Comparison of ENCODE assay signal across 9 mouse cellular contexts in genomic region chr9:58275797-58276196, GRCm38 (mm10). TPM values are rescaled to one million over a fixed set of nuclear protein-coding genes. Genes with fewer than 3 reads are reported as not detected.
DNase-seq lines count a peak whose midpoint lies in the region; ATAC-seq lines count a peak whose summit lies in the region.
"Had no signal": no experiment of that assay in that cellular context is flagged by ENCODE, and none has a peak within 500 bp of the region (broad histone marks: within the 10 kb centered on the region; RNA-seq: fewer than 3 reads in every experiment).

No protein-coding gene starts in this region.

- H3K4me1 ChIP-seq in forebrain, embryonic 12.5 days, result 0 out of 2 replicates have a peak, but pooled peaks cover 7% of the 10 kb centered on the region
- H3K4me1 ChIP-seq in forebrain, embryonic 16.5 days (replicated peaks; ENCODE audit: control insufficient read depth, insufficient read depth, low read length), result peaks cover 12% of the 10 kb centered on the region
- H3K4me1 ChIP-seq in midbrain, embryonic 12.5 days, result peaks cover 12% of the 10 kb centered on the region
- H3K4me1 ChIP-seq in midbrain, embryonic 16.5 days (ENCODE audit: control insufficient read depth, insufficient read depth, low read length), result peaks cover 5% of the 10 kb centered on the region; the same call in 1 of the 2 replicates
- H3K4me1 ChIP-seq in intestine, embryonic 16.5 days (ENCODE audit: control insufficient read depth, insufficient read depth, low read length), result peaks cover 14% of the 10 kb centered on the region
- H3K4me1 ChIP-seq in stomach, embryonic 14.5 days (ENCODE audit: control insufficient read depth, insufficient read depth, low read length), result peaks cover 15% of the 10 kb centered on the region

- intact Hi-C loops in left cerebral cortex, postnatal 36 days (cut with DNase I), result no loop called here

- no peak overlapping the region for H3K4me3 ChIP-seq in forebrain, embryonic 12.5 days (replicated peaks)
- no peak overlapping the region for H3K4me3 ChIP-seq in forebrain, embryonic 16.5 days (replicated peaks; ENCODE audit: low read length)
- H3K4me3 ChIP-seq in midbrain, embryonic 12.5 days, result no peak overlapping the region
- H3K4me3 ChIP-seq in midbrain, embryonic 16.5 days (ENCODE audit: low read depth, low read length), result no peak overlapping the region
- no peak overlapping the region for H3K4me3 ChIP-seq in intestine, embryonic 16.5 days (ENCODE audit: low read length)
- no peak overlapping the region for H3K4me3 ChIP-seq in stomach, embryonic 14.5 days (ENCODE audit: low read depth, low read length)
- H3K4me3 ChIP-seq: hindbrain, embryonic 15.5 days had no signal

- DNase-seq in left cerebral cortex, postnatal 36 days (ENCODE audit: low spot score in 2 of 2), result no peak
- DNase-seq in urinary bladder, postnatal 4 days (ENCODE audit: low spot score in 2 of 2), result no peak

- H3K4me2 ChIP-seq in forebrain, embryonic 12.5 days, result no peak overlapping the region
- H3K4me2 ChIP-seq in forebrain, embryonic 16.5 days (ENCODE audit: low read length), result no peak overlapping the region
- no peak overlapping the region for H3K4me2 ChIP-seq in midbrain, embryonic 12.5 days (replicated peaks)
- no peak overlapping the region for H3K4me2 ChIP-seq in midbrain, embryonic 16.5 days (ENCODE audit: low read length)
- H3K4me2 ChIP-seq in intestine, embryonic 16.5 days (ENCODE audit: low read depth, low read length), result no peak overlapping the region
- H3K4me2 ChIP-seq in stomach, embryonic 14.5 days (replicated peaks; ENCODE audit: low read depth, low read length), result no peak overlapping the region
- H3K4me2 ChIP-seq: hindbrain, embryonic 15.5 days had no signal

- ATAC-seq in forebrain, embryonic 12.5 days (ENCODE audit: low FRiP score), result no peak
- no peak for ATAC-seq in forebrain, embryonic 16.5 days
- no peak for ATAC-seq in midbrain, embryonic 12.5 days (ENCODE audit: low FRiP score, low read depth)
- ATAC-seq in midbrain, embryonic 16.5 days, result no peak
- ATAC-seq in intestine, embryonic 16.5 days, result no peak
- ATAC-seq in stomach, embryonic 14.5 days (ENCODE audit: insufficient number of reproducible peaks, insufficient read depth, low FRiP score, low read depth), result no peak

- H3K27ac ChIP-seq in forebrain, embryonic 12.5 days, result peak overlapping the region; percentile 32; the same call in 1 of the 2 replicates
- no peak overlapping the region for H3K27ac ChIP-seq in forebrain, embryonic 16.5 days (ENCODE audit: low read length)
- no peak overlapping the region for H3K27ac ChIP-seq in midbrain, embryonic 12.5 days (replicated peaks)
- no peak overlapping the region for H3K27ac ChIP-seq in midbrain, embryonic 16.5 days (ENCODE audit: low read length)
- peak overlapping the region; percentile 65 for H3K27ac ChIP-seq in intestine, embryonic 16.5 days (ENCODE audit: low read length)
- H3K27ac ChIP-seq in stomach, embryonic 14.5 days (ENCODE audit: low read length), result peak overlapping the region; percentile 56; the same call in 1 of the 2 replicates
- H3K27ac ChIP-seq: hindbrain, embryonic 15.5 days had no signal

- H3K27me3 ChIP-seq in forebrain, embryonic 12.5 days, result no peaks in the 10 kb centered on the region
- no peaks in the 10 kb centered on the region for H3K27me3 ChIP-seq in forebrain, embryonic 16.5 days (replicated peaks; ENCODE audit: control insufficient read depth, insufficient read depth, low read length)
- H3K27me3 ChIP-seq in midbrain, embryonic 12.5 days, result no peaks in the 10 kb centered on the region
- H3K27me3 ChIP-seq in midbrain, embryonic 16.5 days (ENCODE audit: control insufficient read depth, insufficient read depth, low read depth, low read length), result no peaks in the 10 kb centered on the region
- no peaks in the 10 kb centered on the region for H3K27me3 ChIP-seq in intestine, embryonic 16.5 days (replicated peaks; ENCODE audit: control insufficient read depth, insufficient read depth, low read length)
- H3K27me3 ChIP-seq in stomach, embryonic 14.5 days (ENCODE audit: control insufficient read depth, insufficient read depth, low read length), result no peaks in the 10 kb centered on the region
- H3K27me3 ChIP-seq: hindbrain, embryonic 15.5 days had no signal

- H3K36me3 ChIP-seq in forebrain, embryonic 12.5 days (replicated peaks), result no peaks in the 10 kb centered on the region
- H3K36me3 ChIP-seq in forebrain, embryonic 16.5 days (ENCODE audit: control insufficient read depth, insufficient read depth), result no peaks in the 10 kb centered on the region
- H3K36me3 ChIP-seq in midbrain, embryonic 12.5 days, result no peaks in the 10 kb centered on the region
- no peaks in the 10 kb centered on the region for H3K36me3 ChIP-seq in midbrain, embryonic 16.5 days (ENCODE audit: control insufficient read depth, insufficient read depth, low read length)
- no peaks in the 10 kb centered on the region for H3K36me3 ChIP-seq in intestine, embryonic 16.5 days (ENCODE audit: control insufficient read depth, insufficient read depth, low read length)
- no peaks in the 10 kb centered on the region for H3K36me3 ChIP-seq in stomach, embryonic 14.5 days (ENCODE audit: control insufficient read depth, insufficient read depth, low read length)
- H3K36me3 ChIP-seq: hindbrain, embryonic 15.5 days had no signal

- H3K9ac ChIP-seq in forebrain, embryonic 12.5 days, result no peak overlapping the region
- H3K9ac ChIP-seq in forebrain, embryonic 16.5 days (replicated peaks; ENCODE audit: low read depth, low read length), result no peak overlapping the region
- H3K9ac ChIP-seq in midbrain, embryonic 12.5 days (replicated peaks), result 0 out of 2 replicates have a peak overlapping the region, but pooled peaks have one; percentile 15
- H3K9ac ChIP-seq in midbrain, embryonic 16.5 days (ENCODE audit: low read depth, low read length), result no peak overlapping the region
- peak overlapping the region; percentile 11; the same call in 1 of the 2 replicates for H3K9ac ChIP-seq in intestine, embryonic 16.5 days (ENCODE audit: low read depth, low read length)
- H3K9ac ChIP-seq in stomach, embryonic 14.5 days (replicated peaks; ENCODE audit: low read depth, low read length), result no peak overlapping the region
- H3K9ac ChIP-seq: hindbrain, embryonic 15.5 days had no signal

- WGBS in forebrain, embryonic 12.5 days, result 90% methylated on average over 3 of the region's 3 CpGs
- WGBS in forebrain, embryonic 16.5 days, result 95% methylated on average over 3 of the region's 3 CpGs
- 85% methylated on average over 3 of the region's 3 CpGs for WGBS in midbrain, embryonic 12.5 days
- 92% methylated on average over 3 of the region's 3 CpGs for WGBS in midbrain, embryonic 16.5 days
- WGBS in intestine, embryonic 16.5 days, result 80% methylated on average over 3 of the region's 3 CpGs
- WGBS in stomach, embryonic 14.5 days, result 77% methylated on average over 3 of the region's 3 CpGs

- H3K9me3 ChIP-seq in forebrain, embryonic 12.5 days, result no peaks in the 10 kb centered on the region
- H3K9me3 ChIP-seq in forebrain, embryonic 16.5 days (ENCODE audit: control insufficient read depth, low read length), result no peaks in the 10 kb centered on the region
- no peaks in the 10 kb centered on the region for H3K9me3 ChIP-seq in midbrain, embryonic 12.5 days
- H3K9me3 ChIP-seq in midbrain, embryonic 16.5 days (replicated peaks; ENCODE audit: control insufficient read depth, low read length, poor library complexity, severe bottlenecking), result no peaks in the 10 kb centered on the region
- no peaks in the 10 kb centered on the region for H3K9me3 ChIP-seq in intestine, embryonic 16.5 days (ENCODE audit: control insufficient read depth, low read length)
- no peaks in the 10 kb centered on the region for H3K9me3 ChIP-seq in stomach, embryonic 14.5 days (ENCODE audit: control insufficient read depth, low read depth, low read length)
- H3K9me3 ChIP-seq: hindbrain, embryonic 15.5 days had no signal

RNA-seq across cellular contexts. Expression of gene Stoml1, which starts 22.8 kb away (rescaled TPM):
- 52.2 and 53.3 TPM in 2 replicates for polyA plus RNA-seq in forebrain, embryonic 12.5 days (2016; fragmentation: Nextera tagmentation; extraction: Ambion mirVana)
- polyA plus RNA-seq in forebrain, embryonic 16.5 days (2015; fragmentation: Nextera tagmentation; extraction: Ambion mirVana), result 104 and 120 TPM in 2 replicates
- polyA plus RNA-seq in midbrain, embryonic 12.5 days (2016; fragmentation: Nextera tagmentation; extraction: Ambion mirVana), result 64.1 and 65.2 TPM in 2 replicates
- 134 and 144 TPM in 2 replicates for polyA plus RNA-seq in midbrain, embryonic 16.5 days (2015; fragmentation: Nextera tagmentation; extraction: Ambion mirVana)
- 21.1 and 22.4 TPM in 2 replicates for polyA plus RNA-seq in intestine, embryonic 16.5 days (2015; fragmentation: Nextera tagmentation; extraction: Ambion mirVana)
- 27.0 and 30.3 TPM in 2 replicates for polyA plus RNA-seq in stomach, embryonic 14.5 days (2014; fragmentation: Nextera tagmentation; extraction: Ambion mirVana)
- total RNA-seq in left cerebral cortex, postnatal 36 days (2021), result 10 to 100 TPM; 64.6 to 72.4 TPM

RNA-seq across cellular contexts. Expression of gene Pml, which starts 26.2 kb away (rescaled TPM):
- polyA plus RNA-seq in forebrain, embryonic 12.5 days (2016; fragmentation: Nextera tagmentation; extraction: Ambion mirVana), result 11.1 TPM in 2 replicates
- 7.4 and 8.1 TPM in 2 replicates for polyA plus RNA-seq in forebrain, embryonic 16.5 days (2015; fragmentation: Nextera tagmentation; extraction: Ambion mirVana)
- polyA plus RNA-seq in midbrain, embryonic 12.5 days (2016; fragmentation: Nextera tagmentation; extraction: Ambion mirVana), result 9.7 and 9.8 TPM in 2 replicates
- 3.5 and 3.9 TPM in 2 replicates for polyA plus RNA-seq in midbrain, embryonic 16.5 days (2015; fragmentation: Nextera tagmentation; extraction: Ambion mirVana)
- 12.4 and 13.7 TPM in 2 replicates for polyA plus RNA-seq in intestine, embryonic 16.5 days (2015; fragmentation: Nextera tagmentation; extraction: Ambion mirVana)
- polyA plus RNA-seq in stomach, embryonic 14.5 days (2014; fragmentation: Nextera tagmentation; extraction: Ambion mirVana), result 15.0 and 17.2 TPM in 2 replicates
- 10 to 100 TPM; 13.7 to 17.5 TPM for total RNA-seq in left cerebral cortex, postnatal 36 days (2021)

RNA-seq across cellular contexts. Expression of gene Loxl1, which starts 37.2 kb away (rescaled TPM):
- polyA plus RNA-seq in forebrain, embryonic 12.5 days (2016; fragmentation: Nextera tagmentation; extraction: Ambion mirVana), result 9.1 and 10.9 TPM in 2 replicates
- polyA plus RNA-seq in forebrain, embryonic 16.5 days (2015; fragmentation: Nextera tagmentation; extraction: Ambion mirVana), result 11.5 and 14.7 TPM in 2 replicates
- 13.4 and 20.1 TPM in 2 replicates for polyA plus RNA-seq in midbrain, embryonic 12.5 days (2016; fragmentation: Nextera tagmentation; extraction: Ambion mirVana)
- 4.8 and 5.1 TPM in 2 replicates for polyA plus RNA-seq in midbrain, embryonic 16.5 days (2015; fragmentation: Nextera tagmentation; extraction: Ambion mirVana)
- polyA plus RNA-seq in intestine, embryonic 16.5 days (2015; fragmentation: Nextera tagmentation; extraction: Ambion mirVana), result 19.1 and 24.5 TPM in 2 replicates
- 32.2 and 38.5 TPM in 2 replicates for polyA plus RNA-seq in stomach, embryonic 14.5 days (2014; fragmentation: Nextera tagmentation; extraction: Ambion mirVana)
- 1 to 10 TPM; 2.1 to 2.7 TPM for total RNA-seq in left cerebral cortex, postnatal 36 days (2021)

Comparison
In these comparisons a context has a peak if more than half of its experiments do, and no peak if none do; other contexts are left out.
1. H3K27ac ChIP-seq: peak in forebrain, embryonic 12.5 days (single experiment), intestine, embryonic 16.5 days (single experiment) and stomach, embryonic 14.5 days (single experiment); none in forebrain, embryonic 16.5 days (single experiment), midbrain, embryonic 12.5 days (single experiment) and midbrain, embryonic 16.5 days (single experiment).
2. H3K9ac ChIP-seq: peak in midbrain, embryonic 12.5 days (single experiment) and intestine, embryonic 16.5 days (single experiment); none in forebrain, embryonic 12.5 days (single experiment), forebrain, embryonic 16.5 days (single experiment), midbrain, embryonic 16.5 days (single experiment) and stomach, embryonic 14.5 days (single experiment).